Mouse (Mus musculus) lung, adult 2 months (tissue): ENCODE results near the gene Dctn2.

Source experiments
- CTCF ChIP-seq: fragments of 200-500 bp; IDR thresholded peaks from 2 replicates; pipeline ENCODE4 v1.5.1; 2011; ENCODE audit warnings: mild to moderate bottlenecking, low read length, control low read depth; ENCODE audit not compliant: insufficient read depth
- POLR2A ChIP-seq: fragments of 200-500 bp; IDR thresholded peaks from 2 replicates; pipeline ENCODE4 v1.6.1; 2011; ENCODE audit warnings: low read depth, mild to moderate bottlenecking, control low read depth, low read length, borderline replicate concordance; ENCODE audit errors: extremely low read depth

DNA sequence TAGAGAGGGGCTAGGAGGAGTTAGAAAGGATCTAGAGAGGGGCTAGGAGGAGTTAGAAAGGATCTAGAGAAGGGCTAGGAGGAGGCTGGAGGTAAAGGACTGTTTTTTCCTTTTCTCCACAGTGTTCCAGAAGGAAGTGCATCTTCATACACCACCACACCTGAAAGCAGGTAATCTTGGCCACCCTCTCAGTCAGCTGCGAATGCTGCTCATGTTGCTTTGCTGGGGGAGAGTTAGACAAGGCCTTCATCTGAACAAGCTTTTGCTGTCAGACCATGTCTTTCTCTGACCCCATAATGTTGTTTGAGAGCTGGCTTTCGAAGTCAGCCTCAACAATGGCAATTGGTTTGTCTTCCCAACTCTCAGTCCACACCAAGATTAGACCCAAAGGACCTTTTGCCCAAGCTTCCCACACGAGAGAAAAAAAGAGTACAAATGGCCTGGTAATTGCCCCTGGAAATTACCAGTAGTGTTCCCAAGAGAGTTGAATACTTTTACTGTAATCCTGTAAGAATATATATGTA lies 27.5 kb downstream of the Dctn2 start:
- TF ChIP-seq POLR2A (no peak), CTCF (no peak)
